Mouse (Mus musculus): ENCODE measurements at regions not wholly inside any gene's neighbourhood (a gene's known extent, or its start where the extent isn't known, plus 50 kb on each side); places are given as distances from the start of the nearest gene placed in this dataset.

GRCm38 (mm10) chr11:112545231-112546010 is 236.6 kb upstream of the Sox9 start:
- Histone ChIP-seq H3K27ac (ENCODE audit: low read depth, low read length) (no peak overlapping the region), H3K4me1 (ENCODE audit: control insufficient read depth, insufficient read depth, low read length) (no peaks in the 10 kb centered on the region), H3K9ac (replicated peaks; ENCODE audit: low read depth, low read length) (no peak overlapping the region), H3K4me2 (ENCODE audit: low read depth, low read length) (no peak overlapping the region), H3K9me3 (ENCODE audit: control insufficient read depth, low read length) (no peaks in the 10 kb centered on the region), H3K27me3 (ENCODE audit: control insufficient read depth, insufficient read depth, low read length) (no peaks in the 10 kb centered on the region), H3K4me3 (ENCODE audit: low read depth, low read length) (no peak overlapping the region), H3K36me3 (ENCODE audit: control insufficient read depth, insufficient read depth, low read length) (no peaks in the 10 kb centered on the region)
- WGBS, result 78% methylated on average over 7 of the region's 7 CpGs
- ATAC-seq (ENCODE audit: low read depth), result no peak

DNA sequence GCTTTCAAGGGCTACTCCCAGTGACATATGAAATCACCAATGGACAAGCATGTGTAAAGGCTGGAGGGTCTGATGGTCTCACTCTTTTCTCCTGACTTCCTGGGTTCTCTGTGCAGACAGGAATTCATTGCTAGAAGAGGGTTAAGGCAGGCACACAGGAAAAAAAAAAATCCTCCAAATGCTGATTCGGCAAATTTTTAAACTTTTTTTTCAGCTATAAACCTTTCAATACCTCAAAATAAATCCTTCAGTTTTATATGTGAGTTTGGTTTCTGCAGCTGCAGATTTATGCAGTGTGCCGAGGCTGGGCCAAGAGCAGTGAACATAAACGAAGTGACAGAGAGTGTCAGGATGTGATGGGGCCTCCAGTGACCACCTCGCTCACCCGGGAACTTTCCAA is 235.9 kb upstream of the Sox9 start:
- no peaks in the 10 kb centered on the region for H3K4me1 ChIP-seq (ENCODE audit: control insufficient read depth, insufficient read depth, low read length)
- H3K9me3 ChIP-seq (ENCODE audit: control insufficient read depth, low read length), result no peaks in the 10 kb centered on the region
- no peak overlapping the region for H3K27ac ChIP-seq (ENCODE audit: low read depth, low read length)
- H3K27me3 ChIP-seq (ENCODE audit: control insufficient read depth, insufficient read depth, low read length), result no peaks in the 10 kb centered on the region
- 75% methylated on average over 5 of the region's 5 CpGs for WGBS
- H3K9ac ChIP-seq (replicated peaks; ENCODE audit: low read depth, low read length), result no peak overlapping the region
- no peaks in the 10 kb centered on the region for H3K36me3 ChIP-seq (ENCODE audit: control insufficient read depth, insufficient read depth, low read length)
- no peak for ATAC-seq (ENCODE audit: low read depth)
- H3K4me2 ChIP-seq (ENCODE audit: low read depth, low read length), result no peak overlapping the region
- H3K4me3 ChIP-seq (ENCODE audit: low read depth, low read length), result no peak overlapping the region

GRCm38 (mm10) chr11:112552838-112553237 is 229.2 kb upstream of the Sox9 start:
- Histone ChIP-seq H3K36me3 (ENCODE audit: control insufficient read depth, insufficient read depth, low read length) (no peaks in the 10 kb centered on the region), H3K27me3 (ENCODE audit: control insufficient read depth, insufficient read depth, low read length) (no peaks in the 10 kb centered on the region), H3K4me3 (ENCODE audit: low read depth, low read length) (no peak overlapping the region), H3K9ac (replicated peaks; ENCODE audit: low read depth, low read length) (no peak overlapping the region), H3K9me3 (ENCODE audit: control insufficient read depth, low read length) (no peaks in the 10 kb centered on the region), H3K4me2 (ENCODE audit: low read depth, low read length) (no peak overlapping the region), H3K4me1 (ENCODE audit: control insufficient read depth, insufficient read depth, low read length) (no peaks in the 10 kb centered on the region), H3K27ac (ENCODE audit: low read depth, low read length) (no peak overlapping the region)
- 62% methylated on average over 6 of the region's 6 CpGs for WGBS
- ATAC-seq (ENCODE audit: low read depth), result no peak

DNA sequence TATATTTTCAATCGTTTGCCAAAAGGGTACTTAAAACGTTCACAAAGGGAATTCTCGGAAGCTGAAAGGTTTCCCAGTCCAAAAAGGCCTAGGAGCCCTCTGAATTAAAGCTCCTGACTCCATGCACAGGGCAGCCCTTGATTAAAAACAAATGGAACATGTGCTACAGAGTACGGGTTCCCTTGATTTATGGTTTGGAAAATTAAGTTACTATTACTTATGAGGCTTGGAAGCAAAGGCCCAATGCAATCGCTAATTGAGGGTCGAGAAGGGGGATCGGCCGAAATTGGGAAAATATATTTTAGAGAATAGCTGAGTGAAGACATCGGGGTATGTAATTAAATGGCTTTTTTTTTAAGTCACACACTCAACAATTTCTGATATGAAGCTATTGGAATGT is 219.0 kb upstream of the Sox9 start:
- no peaks in the 10 kb centered on the region for H3K36me3 ChIP-seq (ENCODE audit: control insufficient read depth, insufficient read depth, low read length)
- no peaks in the 10 kb centered on the region for H3K4me1 ChIP-seq (ENCODE audit: control insufficient read depth, insufficient read depth, low read length)
- no peak overlapping the region for H3K4me3 ChIP-seq (ENCODE audit: low read depth, low read length)
- 79% methylated on average over 9 of the region's 9 CpGs for WGBS
- H3K9me3 ChIP-seq (ENCODE audit: control insufficient read depth, low read length), result no peaks in the 10 kb centered on the region
- H3K9ac ChIP-seq (replicated peaks; ENCODE audit: low read depth, low read length), result no peak overlapping the region
- no peak for ATAC-seq (ENCODE audit: low read depth)
- H3K4me2 ChIP-seq (ENCODE audit: low read depth, low read length), result no peak overlapping the region
- no peak overlapping the region for H3K27ac ChIP-seq (ENCODE audit: low read depth, low read length)
- H3K27me3 ChIP-seq (ENCODE audit: control insufficient read depth, insufficient read depth, low read length), result no peaks in the 10 kb centered on the region

GRCm38 (mm10) chr11:112564706-112565215 is 217.3 kb upstream of the Sox9 start:
- no peaks in the 10 kb centered on the region for H3K4me1 ChIP-seq (ENCODE audit: control insufficient read depth, insufficient read depth, low read length)
- H3K27me3 ChIP-seq (ENCODE audit: control insufficient read depth, insufficient read depth, low read length), result no peaks in the 10 kb centered on the region
- H3K36me3 ChIP-seq (ENCODE audit: control insufficient read depth, insufficient read depth, low read length), result no peaks in the 10 kb centered on the region
- H3K4me3 ChIP-seq (ENCODE audit: low read depth, low read length), result no peak overlapping the region
- H3K9me3 ChIP-seq (ENCODE audit: control insufficient read depth, low read length), result no peaks in the 10 kb centered on the region
- no peak overlapping the region for H3K27ac ChIP-seq (ENCODE audit: low read depth, low read length)
- 0% methylated on average over 1 of the region's 1 CpGs for WGBS
- ATAC-seq (ENCODE audit: low read depth), result no peak
- H3K9ac ChIP-seq (replicated peaks; ENCODE audit: low read depth, low read length), result no peak overlapping the region
- no peak overlapping the region for H3K4me2 ChIP-seq (ENCODE audit: low read depth, low read length)

DNA sequence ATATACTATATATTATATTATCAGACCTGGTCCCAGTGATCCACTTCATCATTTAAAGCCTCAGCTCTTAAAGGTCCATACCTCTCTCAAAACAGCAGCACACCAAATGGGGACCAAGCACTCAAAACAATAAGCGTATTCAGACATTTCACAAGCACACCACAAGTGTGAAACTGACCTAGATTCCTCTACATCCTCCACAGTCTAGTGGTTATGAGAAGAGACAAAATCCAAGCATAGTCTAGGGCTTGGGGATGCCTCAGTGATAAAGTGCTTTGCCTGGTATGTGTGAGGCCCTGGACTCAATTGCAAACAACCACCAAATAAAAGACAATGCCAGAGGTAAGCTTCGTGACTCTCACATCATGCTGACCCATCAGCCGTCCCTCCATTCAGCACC is 216.0 kb upstream of the Sox9 start:
- no peaks in the 10 kb centered on the region for H3K27me3 ChIP-seq (ENCODE audit: control insufficient read depth, insufficient read depth, low read length)
- no peak overlapping the region for H3K27ac ChIP-seq (ENCODE audit: low read depth, low read length)
- H3K4me3 ChIP-seq (ENCODE audit: low read depth, low read length), result no peak overlapping the region
- no peak overlapping the region for H3K9ac ChIP-seq (replicated peaks; ENCODE audit: low read depth, low read length)
- H3K9me3 ChIP-seq (ENCODE audit: control insufficient read depth, low read length), result no peaks in the 10 kb centered on the region
- H3K4me2 ChIP-seq (ENCODE audit: low read depth, low read length), result no peak overlapping the region
- WGBS, result 85% methylated on average over 3 of the region's 3 CpGs
- ATAC-seq (ENCODE audit: low read depth), result no peak
- no peaks in the 10 kb centered on the region for H3K36me3 ChIP-seq (ENCODE audit: control insufficient read depth, insufficient read depth, low read length)
- H3K4me1 ChIP-seq (ENCODE audit: control insufficient read depth, insufficient read depth, low read length), result no peaks in the 10 kb centered on the region

DNA sequence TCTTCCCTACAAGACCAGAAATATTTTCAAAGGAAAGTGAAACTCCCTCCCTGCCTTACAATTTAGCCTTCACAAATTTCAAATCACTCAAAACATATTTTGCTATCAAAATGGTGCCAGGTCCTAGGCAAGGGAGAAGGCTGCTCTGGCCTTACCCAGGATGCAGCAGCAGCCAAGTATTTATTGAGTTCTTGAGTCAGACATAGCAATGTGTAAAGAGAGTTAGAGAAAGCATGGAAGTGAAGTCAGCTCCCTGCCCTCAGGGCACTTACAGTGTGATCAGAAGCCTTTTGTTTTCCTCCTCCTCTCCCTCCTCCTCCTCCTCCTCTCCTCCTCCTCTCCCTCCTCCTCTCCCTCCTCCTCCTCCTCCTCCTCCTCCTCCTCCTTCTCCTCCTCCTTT is 194.6 kb upstream of the Sox9 start:
- no peaks in the 10 kb centered on the region for H3K36me3 ChIP-seq (ENCODE audit: control insufficient read depth, insufficient read depth, low read length)
- no peak overlapping the region for H3K4me2 ChIP-seq (ENCODE audit: low read depth, low read length)
- no peaks in the 10 kb centered on the region for H3K9me3 ChIP-seq (ENCODE audit: control insufficient read depth, low read length)
- no peaks in the 10 kb centered on the region for H3K27me3 ChIP-seq (ENCODE audit: control insufficient read depth, insufficient read depth, low read length)
- H3K4me3 ChIP-seq (ENCODE audit: low read depth, low read length), result no peak overlapping the region
- no peaks in the 10 kb centered on the region for H3K4me1 ChIP-seq (ENCODE audit: control insufficient read depth, insufficient read depth, low read length)
- ATAC-seq (ENCODE audit: low read depth), result no peak
- no peak overlapping the region for H3K27ac ChIP-seq (ENCODE audit: low read depth, low read length)
- H3K9ac ChIP-seq (replicated peaks; ENCODE audit: low read depth, low read length), result no peak overlapping the region

- Histone ChIP-seq H3K4me3 (ENCODE audit: low read depth, low read length) (no peak overlapping the region), H3K9me3 (ENCODE audit: control insufficient read depth, low read length) (no peaks in the 10 kb centered on the region), H3K36me3 (ENCODE audit: control insufficient read depth, insufficient read depth, low read length) (no peaks in the 10 kb centered on the region), H3K4me2 (ENCODE audit: low read depth, low read length) (no peak overlapping the region), H3K27me3 (ENCODE audit: control insufficient read depth, insufficient read depth, low read length) (no peaks in the 10 kb centered on the region), H3K27ac (ENCODE audit: low read depth, low read length) (no peak overlapping the region), H3K4me1 (ENCODE audit: control insufficient read depth, insufficient read depth, low read length) (0 out of 2 replicates have a peak, but pooled peaks cover 2% of the 10 kb centered on the region), H3K9ac (replicated peaks; ENCODE audit: low read depth, low read length) (no peak overlapping the region)
- WGBS, result 67% methylated on average over 11 of the region's 11 CpGs
- no peak for ATAC-seq (ENCODE audit: low read depth)
These were observed 193.9 kb upstream of the Sox9 start for GRCm38 (mm10) chr11:112588088-112588487.

DNA sequence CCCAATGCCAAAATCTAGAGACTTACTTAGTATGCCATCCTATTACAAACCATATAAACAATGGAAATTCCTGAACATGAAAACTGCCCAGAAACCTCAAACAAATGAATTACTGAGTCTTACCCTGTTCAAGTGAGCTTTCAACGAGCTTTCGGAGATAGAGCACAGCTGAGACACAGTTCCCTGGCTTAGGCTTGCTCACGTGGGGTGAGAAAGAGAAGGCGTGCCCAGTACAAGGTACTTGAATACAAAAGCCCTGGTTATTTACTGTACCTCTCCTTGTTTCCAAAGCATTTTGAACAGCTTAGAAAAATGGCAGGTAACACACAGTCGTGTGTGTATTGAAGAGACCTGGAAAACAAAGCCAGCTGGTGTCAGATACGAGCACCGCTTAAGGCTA is 191.8 kb upstream of the Sox9 start:
- H3K27ac ChIP-seq (ENCODE audit: low read depth, low read length), result no peak overlapping the region
- 0 out of 2 replicates have a peak, but pooled peaks cover 2% of the 10 kb centered on the region for H3K4me1 ChIP-seq (ENCODE audit: control insufficient read depth, insufficient read depth, low read length)
- WGBS, result 93% methylated on average over 7 of the region's 7 CpGs
- H3K36me3 ChIP-seq (ENCODE audit: control insufficient read depth, insufficient read depth, low read length), result no peaks in the 10 kb centered on the region
- no peaks in the 10 kb centered on the region for H3K9me3 ChIP-seq (ENCODE audit: control insufficient read depth, low read length)
- no peaks in the 10 kb centered on the region for H3K27me3 ChIP-seq (ENCODE audit: control insufficient read depth, insufficient read depth, low read length)
- no peak overlapping the region for H3K9ac ChIP-seq (replicated peaks; ENCODE audit: low read depth, low read length)
- H3K4me2 ChIP-seq (ENCODE audit: low read depth, low read length), result no peak overlapping the region
- no peak overlapping the region for H3K4me3 ChIP-seq (ENCODE audit: low read depth, low read length)
- ATAC-seq (ENCODE audit: low read depth), result no peak

All from neural tube, embryonic 14.5 days (tissue).